Mouse (Mus musculus) induced T-regulatory cell, adult 2 months (primary cell): Measurements from ENCODE around the gene Adssl1.

ENCODE experiments used
- DNase-seq: peaks from one replicate; pipeline ENCODE4 v3.0.0-alpha.2; 2012; ENCODE audit warnings: low read depth

Gene Adssl1

GRCm38 (mm10) chr12:112592985-112593734 lies 26.7 kb upstream of the Adssl1 start:
- no peak for DNase-seq

DNA sequence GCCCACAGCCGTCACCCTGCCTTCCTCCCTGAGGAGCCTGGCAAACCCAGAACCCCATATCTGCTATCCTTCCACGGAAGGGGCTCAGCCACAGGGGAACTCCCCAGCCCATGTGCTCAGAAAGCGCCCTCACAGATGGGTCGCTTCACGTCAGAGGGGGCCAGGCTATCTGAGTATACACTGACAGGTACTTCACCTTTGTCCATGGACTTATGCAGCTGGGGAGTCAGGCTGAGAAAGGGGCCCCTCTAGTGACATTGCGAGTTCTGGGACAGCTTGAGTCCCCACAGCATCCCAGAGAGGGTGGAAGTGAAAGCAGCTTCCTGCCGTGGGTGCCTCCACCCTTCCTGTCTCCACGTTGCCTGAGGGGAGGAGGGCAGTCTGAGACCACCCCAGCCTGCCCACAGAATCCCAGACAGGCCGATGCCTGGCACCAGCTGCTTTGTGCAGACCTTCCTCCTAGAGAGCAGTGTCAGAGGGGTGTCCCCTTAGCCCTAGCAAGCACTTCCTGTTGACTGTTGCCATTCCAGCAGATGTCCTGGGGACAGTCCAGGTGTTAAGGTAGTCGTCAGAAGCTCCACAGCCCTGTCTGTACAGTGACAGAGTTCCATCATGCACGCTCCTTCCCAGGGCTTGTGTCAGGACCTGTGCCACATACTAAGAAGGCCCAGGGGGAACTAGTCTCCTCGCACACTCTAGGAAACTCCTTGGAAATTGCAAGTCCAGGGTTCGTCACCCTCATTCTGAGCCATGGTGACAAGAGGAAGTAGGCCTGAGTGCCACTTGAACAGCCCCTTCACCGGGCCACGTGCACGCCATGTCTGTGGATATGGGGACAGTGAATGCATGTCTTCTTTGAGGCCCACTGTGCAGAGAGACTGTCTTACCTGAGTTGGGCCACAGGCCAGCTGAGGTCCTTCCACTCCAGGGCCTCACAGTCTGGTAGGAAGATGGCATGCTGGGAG lies 25.6 kb upstream of the Adssl1 start:
- peak; percentile 84 for DNase-seq

DNA sequence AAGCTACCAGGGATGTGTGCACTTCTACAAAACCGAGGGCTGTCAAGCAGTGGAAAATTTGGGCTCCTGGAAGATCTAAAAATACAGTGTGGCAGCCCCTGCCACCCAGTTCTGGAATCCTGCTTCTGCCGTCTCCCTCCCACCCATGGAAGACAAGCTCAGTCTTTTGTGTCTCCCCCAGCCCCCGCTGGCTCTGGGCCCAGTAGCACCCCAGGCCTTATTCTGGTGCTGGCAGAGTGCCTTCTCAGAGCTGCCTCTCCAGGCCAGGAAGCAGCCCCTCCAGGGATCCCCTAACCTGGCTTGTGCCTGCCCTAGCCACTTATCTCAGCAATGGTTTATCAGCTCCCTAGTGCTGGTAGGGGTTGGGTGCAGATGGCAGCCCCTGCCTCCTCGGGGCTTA lies 24.9 kb upstream of the Adssl1 start:
- DNase-seq: peak; percentile 21

DNA sequence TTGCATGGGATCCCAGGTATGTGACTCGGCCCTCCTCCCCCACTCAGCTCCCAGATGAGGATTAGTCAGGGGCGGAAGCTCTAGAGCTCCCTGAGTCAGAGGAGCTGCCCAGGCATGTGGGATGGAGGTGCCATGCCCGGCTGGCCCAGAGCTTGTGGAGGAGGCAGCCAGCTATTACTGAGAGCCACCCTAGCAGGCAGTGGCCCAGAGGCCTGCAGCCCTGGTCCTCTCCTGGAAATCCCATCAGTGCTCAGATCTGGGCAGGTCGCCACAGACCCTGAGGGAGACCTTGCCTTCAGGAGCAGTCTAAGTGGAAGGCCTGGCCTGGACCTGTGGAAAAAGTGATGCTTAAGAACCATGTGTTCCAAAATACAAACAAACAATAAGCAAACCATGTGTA lies 24.2 kb upstream of the Adssl1 start:
- no peak for DNase-seq

DNA sequence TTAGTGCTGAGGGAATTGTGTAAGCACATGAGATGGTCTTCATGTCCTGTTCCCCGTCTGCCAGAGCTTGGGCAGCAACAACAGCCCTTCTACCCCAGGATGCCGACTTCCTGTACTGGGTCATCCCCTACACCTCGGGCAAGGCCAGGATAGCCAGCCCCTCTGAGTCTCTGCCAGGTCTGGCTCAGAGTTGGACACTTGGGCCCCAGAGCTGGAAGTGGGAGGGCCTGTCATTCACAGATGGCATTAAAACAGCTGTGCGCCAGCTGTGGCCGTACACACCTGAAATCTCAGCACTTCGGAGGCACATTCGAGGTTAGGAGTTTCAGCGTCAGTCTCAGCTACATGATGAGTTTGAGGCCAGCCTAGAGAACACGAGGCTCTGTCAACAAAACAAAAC lies 23.4 kb upstream of the Adssl1 start:
- DNase-seq: no peak

DNA sequence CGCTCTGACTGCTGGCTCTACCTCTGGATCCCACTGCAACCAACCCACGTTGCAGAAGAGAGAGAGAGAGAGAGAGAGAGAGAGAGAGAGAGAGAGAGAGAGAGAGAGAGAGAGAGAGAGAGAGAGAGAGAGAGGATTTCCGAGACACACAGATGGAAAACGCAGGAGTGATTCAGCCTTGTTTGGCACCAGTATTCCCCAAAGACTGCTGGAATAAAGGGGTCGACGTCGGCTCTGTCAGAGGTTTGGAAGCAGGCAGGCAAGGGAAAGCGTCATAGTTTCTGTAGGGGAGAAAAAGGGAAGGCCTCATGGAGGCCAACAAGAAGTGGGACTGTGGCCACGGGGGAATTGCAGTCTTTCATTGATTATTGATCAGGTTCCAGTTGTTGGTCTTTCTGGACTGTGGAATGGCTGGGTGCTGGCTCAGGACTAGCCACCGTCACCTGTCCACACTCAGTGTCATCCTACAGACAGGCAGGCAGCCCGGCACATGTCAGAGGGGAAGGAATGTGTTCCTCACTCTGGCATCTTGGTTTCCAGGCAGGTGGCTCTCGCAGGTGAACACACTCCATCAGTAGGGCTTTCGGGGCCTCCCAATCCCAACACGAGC lies 22.8 kb upstream of the Adssl1 start:
- no peak for DNase-seq

- DNase-seq: no peak
Measured at GRCm38 (mm10) chr12:112597618-112598017, 22.2 kb upstream of the Adssl1 start.

GRCm38 (mm10) chr12:112599198-112599597 lies 20.6 kb upstream of the Adssl1 start:
- no peak for DNase-seq

DNA sequence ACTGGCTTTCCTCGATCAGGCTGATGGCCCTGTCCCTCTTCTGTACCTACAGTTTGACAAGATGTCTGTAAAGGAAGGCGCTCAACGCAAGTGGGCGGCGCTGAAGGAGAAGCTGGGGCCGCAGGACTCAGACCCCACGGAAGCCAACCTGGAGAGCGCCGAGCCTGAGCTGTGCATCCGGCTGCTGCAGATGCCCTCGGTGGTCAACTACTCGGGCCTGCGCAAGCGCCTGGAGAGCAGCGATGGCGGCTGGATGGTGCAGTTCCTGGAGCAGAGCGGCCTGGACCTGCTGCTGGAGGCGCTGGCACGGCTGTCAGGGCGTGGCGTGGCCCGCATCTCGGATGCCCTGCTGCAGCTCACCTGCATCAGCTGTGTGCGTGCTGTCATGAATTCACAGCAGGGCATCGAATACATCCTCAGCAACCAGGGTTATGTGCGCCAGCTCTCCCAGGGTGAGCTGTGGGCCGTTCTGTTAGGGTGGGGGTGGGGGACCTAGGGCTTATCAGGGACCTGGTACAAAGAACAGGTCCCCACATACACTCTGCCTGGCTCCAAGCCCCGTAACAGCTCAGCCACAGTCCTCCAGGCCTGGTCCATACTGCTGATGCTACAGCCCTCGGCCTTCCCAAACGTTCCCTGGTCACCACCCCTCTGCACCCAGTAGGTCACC lies 19.8 kb upstream of the Adssl1 start:
- DNase-seq: no peak

DNA sequence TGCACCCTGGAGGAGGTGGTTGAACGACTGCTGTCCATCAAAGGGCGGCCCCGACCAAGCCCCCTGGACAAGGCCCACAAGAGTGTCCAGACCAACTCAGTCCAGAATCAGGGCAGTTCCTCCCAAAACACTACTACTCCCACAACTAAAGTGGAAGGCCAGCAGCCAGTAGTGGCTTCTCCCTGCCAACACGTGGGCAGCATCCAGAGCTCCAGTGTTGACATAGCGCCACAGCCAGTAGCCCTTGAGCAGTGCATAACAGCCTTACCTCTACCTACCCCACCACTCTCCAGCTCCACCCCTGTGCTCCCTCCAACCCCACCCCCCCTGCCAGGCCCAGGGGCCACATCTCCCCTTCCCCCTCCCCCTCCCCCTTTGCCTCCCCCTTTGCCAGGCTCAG lies 15.8 kb upstream of the Adssl1 start:
- DNase-seq: no peak

GRCm38 (mm10) chr12:112604709-112605649 lies 14.9 kb upstream of the Adssl1 start:
- peak; percentile 50 for DNase-seq

DNA sequence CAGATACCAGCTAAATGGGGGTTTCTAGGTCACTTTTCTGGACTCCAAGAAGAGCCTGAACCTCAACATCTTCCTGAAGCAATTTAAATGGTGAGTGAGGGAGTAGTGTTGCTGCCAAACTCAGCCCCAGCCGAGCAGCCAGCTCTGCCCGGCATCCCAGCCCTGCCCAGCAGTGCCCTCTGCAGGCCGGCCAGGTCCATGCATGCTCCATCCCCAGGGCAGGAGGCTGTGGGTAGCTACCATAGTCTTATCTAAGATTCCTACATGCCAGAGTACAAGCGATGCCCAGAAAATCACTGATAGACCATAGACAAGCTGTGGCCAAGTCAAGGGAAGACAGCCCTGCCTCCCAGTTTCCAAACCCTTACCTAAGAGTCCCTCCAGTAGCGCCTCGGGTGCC lies 14.1 kb upstream of the Adssl1 start:
- DNase-seq: peak; percentile 75

GRCm38 (mm10) chr12:112606998-112607397 lies 12.8 kb upstream of the Adssl1 start:
- no peak for DNase-seq

DNA sequence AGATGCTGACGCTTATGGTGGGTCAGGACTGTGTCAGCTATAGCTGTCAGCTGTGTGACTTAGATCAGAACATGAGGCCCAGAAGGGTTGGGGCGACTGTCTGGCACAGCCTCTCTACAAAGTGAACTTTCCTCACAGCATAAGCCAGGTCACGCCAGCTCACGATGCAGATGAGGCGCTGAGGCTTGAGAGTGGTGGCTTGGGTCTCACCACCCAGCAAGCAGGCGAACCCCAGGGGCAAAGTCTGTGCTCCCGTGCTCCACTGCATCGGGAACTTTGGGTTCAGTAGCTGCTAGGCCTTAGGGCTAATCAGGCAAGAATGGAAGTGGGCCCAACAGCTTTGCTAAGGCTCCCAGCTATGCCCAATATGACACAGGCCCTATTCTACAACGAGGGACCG lies 10.8 kb upstream of the Adssl1 start:
- no peak for DNase-seq

GRCm38 (mm10) chr12:112616668-112617067 lies 3.2 kb upstream of the Adssl1 start:
- DNase-seq: no peak

DNA sequence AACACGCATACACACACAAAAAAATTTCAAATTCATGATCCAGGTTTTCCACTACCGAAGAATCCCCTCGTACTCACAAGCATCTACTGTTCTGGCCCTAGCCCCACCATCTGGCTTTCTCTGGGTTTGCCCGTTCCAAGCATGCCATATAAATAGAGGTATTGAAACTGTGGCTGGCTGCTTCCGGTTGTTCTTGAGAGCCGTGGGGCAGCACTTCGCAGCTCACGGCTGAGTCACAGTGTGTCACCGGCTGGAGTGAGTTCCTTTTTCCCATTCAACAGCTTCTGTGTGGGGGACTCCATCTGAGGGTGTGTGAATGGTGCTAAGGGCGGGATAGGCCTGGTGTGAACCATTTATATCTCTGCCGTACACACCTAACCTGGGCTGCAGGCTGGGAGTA lies 2.7 kb upstream of the Adssl1 start:
- peak; percentile 72 for DNase-seq

GRCm38 (mm10) chr12:112617898-112618380 lies 1.9 kb upstream of the Adssl1 start:
- peak; percentile 88 for DNase-seq

DNA sequence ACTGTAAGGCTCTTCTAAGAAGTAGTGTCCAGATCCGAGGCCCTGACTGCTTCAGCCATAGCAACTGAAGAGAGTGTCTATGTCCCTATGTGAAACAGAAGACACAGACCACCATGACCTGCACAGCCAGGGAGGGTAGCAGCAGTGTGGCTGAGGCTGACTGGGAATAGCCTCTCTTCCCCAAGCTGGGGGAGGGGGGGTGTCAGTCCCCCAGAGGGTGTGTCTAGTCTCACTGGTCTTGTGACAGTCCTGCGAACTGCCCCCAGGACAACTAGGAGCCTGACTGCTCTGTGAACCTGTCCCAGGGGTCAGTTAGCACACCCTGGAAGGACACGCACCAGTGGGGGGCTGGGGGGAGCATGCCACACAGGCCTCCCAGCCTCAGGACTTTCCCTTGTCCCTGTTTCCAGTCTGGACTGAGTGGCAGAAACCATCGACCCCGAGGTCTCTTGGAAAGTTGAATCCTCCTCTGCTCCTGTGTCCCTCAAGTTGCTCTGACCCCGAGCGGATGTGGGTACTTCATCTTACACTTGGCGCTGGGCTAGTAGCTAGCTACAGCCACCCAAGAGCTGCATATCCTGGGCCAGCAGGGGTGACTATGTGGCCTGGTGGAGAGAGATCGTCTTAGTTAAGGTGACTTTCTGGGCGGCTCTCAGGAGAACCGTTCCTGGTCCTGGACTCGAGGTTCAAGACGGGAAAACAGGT lies 712 bp upstream of the Adssl1 start:
- peak; percentile 70 for DNase-seq

DNA sequence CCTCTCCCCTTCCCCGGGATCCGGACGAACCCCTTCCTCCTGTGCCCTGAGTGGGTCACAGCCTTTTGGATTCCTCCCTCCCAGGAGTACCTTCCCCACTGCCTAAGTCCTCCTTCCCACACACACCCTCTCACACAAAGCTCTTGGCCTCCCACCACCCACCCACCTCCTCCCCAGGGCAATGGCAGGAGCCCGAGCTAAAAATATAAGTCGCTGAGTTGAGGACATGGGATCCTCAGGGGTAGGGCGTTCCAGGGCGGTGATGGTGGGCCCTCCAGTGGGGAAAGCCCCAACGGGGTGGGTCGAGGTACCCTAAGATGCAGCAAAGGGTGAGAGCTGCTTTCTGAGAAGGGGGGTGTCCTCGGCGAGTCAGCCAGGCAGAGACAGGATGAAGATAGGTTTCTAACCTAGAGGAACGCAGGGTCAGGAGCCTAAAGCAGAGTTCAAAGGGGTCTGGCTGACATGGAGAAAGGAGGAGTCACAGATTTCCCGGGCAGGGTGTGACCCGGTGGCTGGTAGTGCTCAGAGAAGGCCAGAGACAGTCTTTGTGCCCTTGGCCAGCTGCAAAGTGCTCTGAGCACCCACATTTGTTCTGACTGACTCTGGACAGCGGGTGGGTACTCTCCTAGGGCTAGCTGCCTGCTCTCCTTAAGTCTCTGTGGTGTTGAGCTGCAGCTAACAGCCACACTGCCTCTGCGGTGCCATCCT lies 663 bp downstream of the Adssl1 start:
- DNase-seq: peak; percentile 54

DNA sequence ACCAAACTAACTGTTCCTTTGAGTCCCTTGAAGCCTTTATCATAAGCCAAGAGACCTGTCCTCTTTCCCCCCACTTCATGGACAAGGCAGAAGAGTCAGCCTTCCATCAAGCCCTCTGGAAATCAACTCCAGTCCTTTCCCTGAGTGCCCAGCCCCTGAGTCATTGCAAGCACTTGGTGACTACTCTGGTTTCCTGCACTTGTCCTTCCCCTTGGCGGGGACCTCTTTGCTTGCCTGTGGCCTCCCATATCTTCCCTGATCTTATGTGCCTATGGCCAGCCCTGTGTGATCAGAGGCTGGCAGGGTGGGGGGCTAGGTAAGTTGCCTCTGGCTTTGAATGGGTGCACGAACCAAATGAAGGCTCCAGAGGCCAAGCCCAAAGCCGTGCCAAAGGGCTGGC lies 2.1 kb downstream of the Adssl1 start:
- DNase-seq: no peak
